Mouse (Mus musculus) heart, embryonic 12.5 days (tissue): ENCODE data around the gene Rgl2. TPM values are rescaled to one million over a fixed set of nuclear protein-coding genes. Genes with fewer than 3 reads are reported as not detected.
"Not testable (repeated sequence)": the region's sequence is repeated elsewhere in the genome, so short reads cannot be mapped to it uniquely, and the experiment has no call there.

Experiments
- ATAC-seq: fragments of 200-750 bp; cut with Nextera tagmentation; 2 replicates; pipeline ENCODE4 v1.8.0; 2017; ENCODE audit warnings: moderate TSS enrichment, moderate library complexity; ENCODE audit not compliant: insufficient number of reproducible peaks, low FRiP score
- H3K27ac ChIP-seq: fragments of 300-500 bp; sonication (generic); 2 replicates; pipeline ENCODE4 v1.5.1; 2016; ENCODE audit warnings: mild to moderate bottlenecking, moderate library complexity; ENCODE audit not compliant: poor library complexity, severe bottlenecking
- H3K27me3 ChIP-seq: fragments of 300-500 bp; sonication (generic); replicated peaks from 2 replicates; pipeline ENCODE4 v1.6.1; 2016; ENCODE audit warnings: mild to moderate bottlenecking, moderate library complexity
- H3K36me3 ChIP-seq: fragments of 300-500 bp; sonication (generic); 2 replicates; pipeline ENCODE4 v1.6.1; 2016; ENCODE audit warnings: mild to moderate bottlenecking, moderate library complexity
- H3K4me1 ChIP-seq: fragments of 300-500 bp; sonication (generic); replicated peaks from 2 replicates; pipeline ENCODE4 v1.6.1; 2016; ENCODE audit warnings: mild to moderate bottlenecking
- H3K4me2 ChIP-seq: fragments of 300-500 bp; sonication (generic); 2 replicates; pipeline ENCODE4 v1.6.1; 2016; ENCODE audit warnings: mild to moderate bottlenecking, moderate library complexity
- H3K4me3 ChIP-seq: fragments of 300-500 bp; sonication (generic); 2 replicates; pipeline ENCODE4 v1.5.1; 2016; ENCODE audit warnings: mild to moderate bottlenecking
- H3K9ac ChIP-seq: fragments of 300-500 bp; sonication (generic); 2 replicates; pipeline ENCODE4 v1.6.1; 2016; ENCODE audit warnings: mild to moderate bottlenecking, moderate library complexity
- H3K9me3 ChIP-seq: fragments of 300-500 bp; sonication (generic); replicated peaks from 2 replicates; pipeline ENCODE4 v1.6.1; 2016; ENCODE audit warnings: mild to moderate bottlenecking, moderate library complexity
- WGBS: fragments of 180-500 bp; shearing (Covaris S2); methylation state at CpG from one replicate; pipeline ENCODE4 v1.1.7; 2016; 5-methylcytosine and 5-hydroxymethylcytosine counted together
- polyA plus RNA-seq: library from polyadenylated mRNA; unstranded; fragments of >200 nt; fragmentation: Nextera tagmentation; extraction: Ambion mirVana; gene quantifications from 2 replicates; pipeline ENCODE4 v1.2.1, GENCODE M21; 2016

The Rgl2 gene
- polyA plus RNA-seq, 1 experiment from 2014 or later, result 48.4 TPM

DNA sequence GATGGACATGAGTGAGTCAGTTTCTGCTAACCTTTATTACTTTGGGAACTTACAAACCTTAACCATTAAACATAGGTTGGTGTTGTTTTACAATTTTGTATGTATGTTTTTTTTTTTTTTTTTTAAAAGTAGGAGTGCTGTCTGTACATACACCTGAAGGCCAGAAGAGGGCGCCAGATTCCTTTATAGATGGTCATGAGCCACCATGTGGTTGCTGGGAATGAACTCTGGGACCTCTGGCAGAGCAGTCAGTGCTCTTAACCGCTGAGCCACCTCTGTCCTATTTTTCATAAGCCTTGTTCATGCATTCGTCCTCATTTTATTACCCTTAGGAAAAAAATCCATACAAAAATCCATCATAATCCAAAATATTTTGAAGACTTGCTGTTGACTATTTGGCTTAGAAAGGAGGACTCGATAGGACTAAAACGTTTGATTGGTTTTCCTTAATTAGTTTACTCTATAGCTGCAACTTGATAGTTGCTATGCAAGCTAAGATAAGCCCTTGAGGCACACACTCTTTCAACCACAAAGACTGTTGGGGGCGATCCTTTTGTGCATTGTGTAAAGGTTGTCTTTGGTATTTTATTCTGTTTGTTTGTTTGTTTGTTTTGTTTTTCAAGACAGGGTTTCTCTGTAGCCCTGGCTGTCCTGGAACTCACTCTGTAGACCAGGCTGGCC is 32.1 kb upstream of the Rgl2 start:
- 41% methylated on average over 6 of the region's 6 CpGs for WGBS

DNA sequence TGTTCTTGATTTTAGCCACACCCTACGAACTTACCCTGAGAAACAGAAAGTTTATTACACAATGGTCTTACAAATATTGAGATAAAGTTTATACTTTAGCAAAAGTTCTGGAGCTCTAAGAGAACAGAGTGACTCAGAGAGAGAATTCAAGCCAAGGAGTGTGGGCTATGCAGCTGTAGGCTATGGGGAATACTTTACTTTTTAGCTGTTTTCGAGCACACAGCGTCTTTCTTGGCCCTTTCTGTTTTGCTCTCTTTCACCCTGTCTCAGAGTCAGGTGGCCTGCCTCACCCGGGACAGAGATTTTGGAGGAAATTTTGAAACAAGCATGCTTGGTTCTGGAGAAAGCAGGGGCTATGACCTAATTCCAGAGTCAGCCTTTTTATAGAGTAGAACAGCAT is 31.1 kb upstream of the Rgl2 start:
- not testable (repeated sequence) for H3K27me3 ChIP-seq, ATAC-seq, H3K4me1 ChIP-seq, H3K27ac ChIP-seq, H3K36me3 ChIP-seq, H3K9me3 ChIP-seq, H3K4me2 ChIP-seq, H3K4me3 ChIP-seq, H3K9ac ChIP-seq
- 81% methylated on average over 4 of the region's 4 CpGs for WGBS

More for the DNA sequence above, 32.1 kb upstream of the Rgl2 start:
- Histone ChIP-seq H3K4me2 (no peak overlapping the region), H3K4me1 (peaks cover 7% of the 10 kb centered on the region; the same call in 1 of the 2 replicates), H3K9ac (no peak overlapping the region), H3K27ac (no peak overlapping the region), H3K27me3 (0 out of 2 replicates have a peak, but pooled peaks cover 2% of the 10 kb centered on the region), H3K4me3 (no peak overlapping the region), H3K36me3 (no peaks in the 10 kb centered on the region), H3K9me3 (no peaks in the 10 kb centered on the region)
- no peak for ATAC-seq

DNA sequence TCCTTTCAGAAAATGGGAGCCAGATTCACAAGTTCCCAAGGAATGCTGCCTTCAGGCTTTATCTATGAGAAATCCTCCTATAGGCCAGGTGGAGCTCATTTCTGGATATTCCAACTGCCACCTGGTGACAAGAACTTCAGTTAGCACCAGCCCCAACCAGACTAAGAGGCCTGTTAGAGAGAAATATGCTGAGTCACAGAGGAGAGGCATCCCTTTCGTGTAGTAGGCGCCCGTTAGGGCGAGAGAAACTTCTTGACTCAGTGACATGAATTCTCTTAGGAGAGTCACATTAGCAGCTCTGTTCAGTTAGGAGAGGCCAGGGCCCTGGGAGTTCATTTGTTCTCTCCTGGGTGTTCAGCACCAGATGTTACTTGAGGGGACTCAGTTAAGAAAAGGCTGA is 29.7 kb upstream of the Rgl2 start:
- Histone ChIP-seq H3K4me2 (no peak overlapping the region), H3K9ac (no peak overlapping the region), H3K4me3 (no peak overlapping the region), H3K27ac (peak overlapping the region; percentile 40; the same call in 1 of the 2 replicates), H3K36me3 (no peaks in the 10 kb centered on the region), H3K4me1 (peaks cover 7% of the 10 kb centered on the region; the same call in 1 of the 2 replicates), H3K27me3 (no peaks in the 10 kb centered on the region), H3K9me3 (no peaks in the 10 kb centered on the region)
- WGBS, result 73% methylated on average over 4 of the region's 4 CpGs
- ATAC-seq, result peak; percentile 71; the same call in 1 of the 2 replicates

DNA sequence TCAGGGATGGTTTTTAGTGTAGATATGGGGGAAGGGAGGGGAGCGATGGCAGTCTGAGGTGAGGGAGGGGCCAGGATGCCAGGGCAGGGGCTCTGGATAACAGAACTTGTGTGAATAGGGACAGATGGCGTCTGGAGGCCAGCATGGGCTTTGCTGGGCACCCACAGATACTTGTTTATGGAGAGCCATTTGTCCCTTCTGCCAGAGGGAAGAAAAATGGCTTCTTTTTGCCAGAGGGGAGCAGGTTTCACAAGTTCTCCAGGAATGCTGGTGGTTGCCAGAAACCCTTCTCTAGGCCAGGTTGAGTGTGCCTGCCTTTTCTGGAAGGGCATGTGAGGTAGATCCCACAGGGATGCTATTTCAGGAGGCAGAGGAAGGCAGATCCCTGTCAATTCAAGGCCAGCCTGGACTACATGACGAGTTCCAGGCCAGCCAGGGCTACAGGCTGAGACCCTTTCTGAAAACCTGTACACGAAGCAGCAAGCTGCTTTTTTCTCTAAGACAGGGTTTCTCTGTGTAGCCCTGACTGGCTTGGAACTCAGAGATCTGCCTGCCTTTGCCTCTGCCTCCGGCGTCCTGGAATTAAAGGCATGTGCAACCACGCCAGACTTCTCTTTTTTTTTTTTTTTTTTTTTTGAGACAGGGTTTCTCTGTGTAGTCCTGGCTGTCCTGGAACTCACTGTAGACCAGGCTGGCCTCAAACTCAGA is 28.9 kb upstream of the Rgl2 start:
- no peaks in the 10 kb centered on the region for H3K27me3 ChIP-seq
- H3K4me1 ChIP-seq, result peaks cover 7% of the 10 kb centered on the region; the same call in 1 of the 2 replicates
- H3K4me2 ChIP-seq, result no peak overlapping the region
- WGBS, result 57% methylated on average over 7 of the region's 7 CpGs
- H3K4me3 ChIP-seq, result no peak overlapping the region
- H3K9ac ChIP-seq, result 0 out of 2 replicates have a peak overlapping the region, but pooled peaks have one; percentile 35
- no peaks in the 10 kb centered on the region for H3K9me3 ChIP-seq
- ATAC-seq, result no peak
- H3K36me3 ChIP-seq, result no peaks in the 10 kb centered on the region
- no peak overlapping the region for H3K27ac ChIP-seq

DNA sequence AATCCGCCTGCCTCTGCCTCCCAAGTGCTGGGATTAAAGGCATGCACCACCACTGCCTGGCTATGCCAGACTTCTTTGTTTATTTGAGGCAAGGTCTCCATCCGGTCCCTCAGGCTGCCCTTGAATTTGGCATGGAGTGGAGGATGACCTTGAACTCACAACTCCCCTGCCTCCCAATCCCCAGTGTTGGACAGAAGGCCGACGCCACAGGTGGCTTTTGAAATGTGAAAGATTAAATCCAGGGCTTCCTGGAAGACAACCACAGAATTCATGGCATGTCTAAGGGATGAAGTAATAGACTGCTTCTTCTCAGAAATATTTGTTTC is 28.4 kb upstream of the Rgl2 start:
- H3K27ac ChIP-seq, result no peak overlapping the region
- peaks cover 7% of the 10 kb centered on the region; the same call in 1 of the 2 replicates for H3K4me1 ChIP-seq
- ATAC-seq, result no peak
- H3K9ac ChIP-seq, result no peak overlapping the region
- no peak overlapping the region for H3K4me2 ChIP-seq
- no peaks in the 10 kb centered on the region for H3K27me3 ChIP-seq
- no peaks in the 10 kb centered on the region for H3K36me3 ChIP-seq
- no peak overlapping the region for H3K4me3 ChIP-seq
- H3K9me3 ChIP-seq, result no peaks in the 10 kb centered on the region
- WGBS, result 70% methylated on average over 4 of the region's 4 CpGs

DNA sequence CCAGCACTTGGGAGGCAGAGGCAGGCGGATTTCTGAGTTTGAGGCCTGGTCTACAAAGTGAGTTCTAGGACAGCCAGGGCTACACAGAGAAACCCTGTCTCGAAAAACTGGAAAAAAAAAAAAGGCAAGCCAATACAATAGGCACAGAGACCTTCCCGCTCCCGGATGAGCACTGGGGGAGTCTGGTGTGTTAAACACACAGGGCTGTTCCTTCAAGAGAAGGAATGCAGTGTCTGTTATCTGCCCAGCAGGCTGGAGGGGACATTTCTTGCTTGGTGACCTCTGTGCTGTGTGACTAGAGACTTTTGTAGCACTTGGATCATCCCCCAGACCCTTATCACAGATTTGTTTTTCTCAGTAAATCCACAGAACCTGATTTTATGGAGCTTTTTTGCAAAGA is 27.7 kb upstream of the Rgl2 start:
- ATAC-seq, result 0 out of 2 replicates have a peak, but pooled peaks have one; percentile 38
- peaks cover 7% of the 10 kb centered on the region; the same call in 1 of the 2 replicates for H3K4me1 ChIP-seq
- H3K27ac ChIP-seq, result no peak overlapping the region
- WGBS, result 55% methylated on average over 4 of the region's 4 CpGs
- H3K4me3 ChIP-seq, result no peak overlapping the region
- no peaks in the 10 kb centered on the region for H3K36me3 ChIP-seq
- no peak overlapping the region for H3K4me2 ChIP-seq
- no peaks in the 10 kb centered on the region for H3K27me3 ChIP-seq
- H3K9ac ChIP-seq, result no peak overlapping the region
- H3K9me3 ChIP-seq, result no peaks in the 10 kb centered on the region

DNA sequence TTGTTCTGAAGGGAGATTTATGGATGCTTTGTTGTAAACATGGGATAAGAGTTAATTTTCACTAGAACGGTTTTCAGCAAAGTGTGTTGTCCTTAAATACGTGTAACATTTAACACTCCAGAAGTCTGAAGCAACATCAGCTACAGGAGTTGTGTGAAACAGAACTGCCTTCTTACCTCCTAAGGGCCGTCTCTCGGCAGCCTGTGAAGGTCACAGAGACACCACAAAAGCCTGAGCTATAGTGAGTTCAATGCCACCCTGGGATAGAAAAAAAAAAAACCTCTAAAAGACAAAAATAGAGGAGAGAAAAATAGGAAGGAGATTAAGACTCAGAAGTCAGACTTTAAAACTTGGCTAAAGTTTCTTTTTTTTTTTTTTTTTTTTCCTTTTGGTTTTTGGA is 27.3 kb upstream of the Rgl2 start:
- no peak for ATAC-seq
- Histone ChIP-seq H3K9me3 (no peaks in the 10 kb centered on the region), H3K4me2 (no peak overlapping the region), H3K4me1 (peaks cover 7% of the 10 kb centered on the region; the same call in 1 of the 2 replicates), H3K4me3 (no peak overlapping the region), H3K27me3 (no peaks in the 10 kb centered on the region), H3K27ac (0 out of 2 replicates have a peak overlapping the region, but pooled peaks have one; percentile 66), H3K9ac (no peak overlapping the region), H3K36me3 (no peaks in the 10 kb centered on the region)
- WGBS, result 56% methylated on average over 4 of the region's 4 CpGs

DNA sequence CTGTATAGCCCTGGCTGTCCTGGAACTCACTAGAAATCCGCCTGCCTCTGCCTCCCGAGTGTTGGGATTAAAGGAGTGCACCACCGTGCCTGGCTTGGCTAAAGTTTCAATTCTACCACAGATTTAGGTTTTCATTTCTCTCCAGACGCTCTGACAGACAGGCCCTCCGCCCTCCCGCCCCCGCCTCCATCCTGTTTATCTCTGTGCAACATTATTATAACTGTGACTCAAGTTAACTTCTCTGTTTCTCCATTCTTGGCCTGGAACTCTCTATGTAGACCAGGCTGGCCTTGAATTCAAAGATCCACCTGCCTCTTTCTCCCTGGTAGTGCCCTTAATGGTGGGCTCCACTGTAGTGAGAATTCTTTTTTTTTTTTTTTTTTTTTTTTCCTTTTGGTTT is 26.9 kb upstream of the Rgl2 start:
- Histone ChIP-seq H3K27me3 (no peaks in the 10 kb centered on the region), H3K4me3 (no peak overlapping the region), H3K9me3 (no peaks in the 10 kb centered on the region), H3K4me2 (no peak overlapping the region), H3K9ac (no peak overlapping the region), H3K4me1 (peaks cover 7% of the 10 kb centered on the region; the same call in 1 of the 2 replicates), H3K27ac (no peak overlapping the region), H3K36me3 (no peaks in the 10 kb centered on the region)
- WGBS, result 81% methylated on average over 7 of the region's 7 CpGs
- no peak for ATAC-seq

DNA sequence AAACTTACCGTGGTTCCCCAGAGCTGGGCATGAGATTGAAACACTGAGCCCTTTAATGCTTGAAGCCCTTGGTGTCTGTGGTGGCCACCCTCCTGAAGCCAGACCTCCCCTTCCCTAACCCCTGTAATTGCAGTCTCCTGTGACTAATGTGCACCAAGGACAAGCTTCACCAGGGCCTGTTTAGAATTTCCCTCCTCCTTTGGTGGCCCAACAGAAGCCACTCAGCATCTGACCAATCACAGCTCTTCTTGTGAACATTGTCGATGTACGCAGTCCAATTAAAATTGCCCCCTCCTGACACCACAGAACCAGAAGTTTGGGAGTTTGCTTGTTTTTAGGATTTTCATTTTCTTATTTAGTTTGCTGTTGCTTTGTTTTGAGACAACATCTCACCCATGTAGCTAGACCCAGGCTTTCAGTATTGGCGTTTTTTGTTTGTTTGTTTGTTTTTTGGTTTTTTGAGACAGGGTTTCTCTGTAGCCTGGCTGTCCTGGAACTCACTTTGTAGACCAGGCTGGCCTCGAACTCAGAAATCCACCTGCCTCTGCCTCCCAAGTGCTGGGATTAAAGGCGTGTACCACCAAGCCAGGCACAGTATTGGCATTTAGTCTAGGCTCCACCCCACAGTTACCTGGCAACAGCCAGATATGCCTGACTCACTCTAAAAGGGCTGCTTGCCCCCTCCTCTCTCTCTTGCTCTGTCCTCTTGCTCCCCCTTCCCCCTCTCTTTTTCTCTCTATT is 25.3 kb upstream of the Rgl2 start:
- H3K27ac ChIP-seq, H3K27me3 ChIP-seq, H3K4me3 ChIP-seq, ATAC-seq, H3K36me3 ChIP-seq, H3K9ac ChIP-seq, H3K9me3 ChIP-seq, H3K4me2 ChIP-seq: not testable (repeated sequence)
- WGBS, result 70% methylated on average over 6 of the region's 6 CpGs
- H3K4me1 ChIP-seq, result peaks cover 16% of the 10 kb centered on the region; the same call in 1 of the 2 replicates

DNA sequence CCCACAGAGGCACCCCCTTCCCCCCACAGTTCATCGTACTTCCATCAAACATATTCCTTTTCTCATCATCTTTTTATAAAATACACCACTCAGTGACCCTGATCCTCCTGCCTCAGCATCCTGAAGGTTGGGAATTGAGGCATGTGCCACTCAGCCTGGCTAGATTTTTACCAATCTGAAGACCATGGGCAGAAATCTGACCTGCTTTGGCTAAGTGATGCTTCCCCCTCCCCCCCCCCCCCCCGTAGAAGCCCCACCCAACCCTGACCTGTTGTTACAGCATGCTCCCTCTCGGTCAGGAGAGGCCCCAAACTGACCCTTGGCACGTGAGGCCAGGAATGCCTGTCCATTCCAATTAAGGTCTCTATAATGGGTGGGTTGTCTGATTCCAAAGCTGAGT is 24.5 kb upstream of the Rgl2 start, which contains the start of gene Platr17:
Gene Platr17 (plus strand): TSS at position 301 of the 400 bp plus-strand sequence.
- H3K9ac ChIP-seq, H3K27me3 ChIP-seq, H3K9me3 ChIP-seq, H3K36me3 ChIP-seq, H3K4me3 ChIP-seq, H3K4me2 ChIP-seq, ATAC-seq, H3K27ac ChIP-seq: not testable (repeated sequence)
- peaks cover 16% of the 10 kb centered on the region; the same call in 1 of the 2 replicates for H3K4me1 ChIP-seq
- 34% methylated on average over 4 of the region's 4 CpGs for WGBS
